Mouse (Mus musculus) testis, adult 2 months (tissue): Measurements from ENCODE around the gene Rac2.

ENCODE experiments used
- CTCF ChIP-seq: fragments of 200-500 bp; IDR thresholded peaks from 2 replicates; pipeline ENCODE4 v1.5.1; 2012; ENCODE audit warnings: low read depth, mild to moderate bottlenecking, inconsistent platforms, low read length, moderate library complexity; ENCODE audit not compliant: control insufficient read depth, insufficient read depth, insufficient replicate concordance
- POLR2A ChIP-seq: fragments of 200-500 bp; IDR thresholded peaks from 2 replicates; pipeline ENCODE4 v1.6.1; 2012; ENCODE audit warnings: low read depth, mild to moderate bottlenecking, inconsistent platforms, low read length, moderate library complexity; ENCODE audit not compliant: control insufficient read depth

DNA sequence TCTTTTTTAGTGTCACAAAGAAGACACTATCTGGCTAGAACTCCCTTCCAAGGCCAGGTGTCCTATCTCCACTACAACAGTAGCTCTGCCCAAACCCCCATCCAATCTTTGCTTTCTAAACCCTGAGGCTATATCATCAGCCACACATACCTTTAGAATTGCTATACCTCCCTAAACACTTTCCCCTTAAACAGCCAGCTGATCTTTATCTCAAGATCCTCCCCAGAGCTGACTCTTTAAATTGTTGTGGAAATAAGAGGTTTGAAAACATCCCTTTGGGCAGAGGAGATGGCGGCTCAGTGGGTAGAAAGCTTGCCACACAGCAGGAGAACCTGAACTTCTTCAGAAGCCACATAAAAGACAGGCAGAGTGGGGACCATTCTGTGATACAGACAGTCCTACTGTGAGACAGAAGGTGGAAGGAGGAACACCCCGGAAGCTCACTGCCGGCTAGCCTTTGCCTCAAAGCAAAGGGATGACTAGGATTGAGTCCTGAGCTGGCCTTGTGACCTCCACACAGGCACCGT, 3.8 kb upstream of the Rac2 start:
- TF ChIP-seq CTCF: no peak
- no peak for TF ChIP-seq POLR2A
